Mouse (Mus musculus): ENCODE measurements around the gene Hoxa9.

The Hoxa9 gene

DNA sequence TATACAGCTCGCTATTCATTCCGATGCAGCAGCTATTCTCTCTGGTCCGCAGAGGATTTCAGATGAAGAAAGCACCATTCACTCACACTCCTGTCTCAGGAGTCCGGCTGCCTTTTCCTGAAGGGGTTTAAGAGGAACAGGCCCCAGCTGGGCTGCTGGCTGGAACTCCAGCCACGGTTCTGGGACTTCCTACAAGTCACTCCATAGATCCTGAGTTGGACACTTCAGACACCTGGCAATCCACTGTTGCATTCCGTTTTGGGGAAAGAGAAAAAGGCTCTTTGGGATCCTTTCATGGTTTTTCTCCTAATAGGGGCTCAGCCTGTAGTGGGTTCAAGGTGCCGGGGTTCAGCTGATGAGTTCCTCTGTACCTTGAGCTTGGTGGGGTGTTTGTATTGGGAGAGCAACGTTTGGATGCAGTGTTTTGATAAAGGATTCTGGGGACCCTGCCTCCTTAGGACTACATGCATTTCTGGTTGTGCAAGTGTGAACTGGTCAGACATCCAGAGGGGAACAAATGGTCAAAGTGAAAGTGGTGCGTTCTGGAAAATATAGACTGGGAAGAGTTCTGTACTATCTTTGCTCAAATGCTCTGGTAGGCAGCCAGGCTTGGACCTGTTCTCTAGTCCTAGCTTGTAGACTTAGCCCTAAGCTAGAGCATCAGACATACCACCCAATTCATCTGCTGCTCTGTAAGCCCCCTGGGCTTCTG lies 31.0 kb upstream of the Hoxa9 start:
- no peak for DNase-seq (ENCODE audit: low spot score)

DNA sequence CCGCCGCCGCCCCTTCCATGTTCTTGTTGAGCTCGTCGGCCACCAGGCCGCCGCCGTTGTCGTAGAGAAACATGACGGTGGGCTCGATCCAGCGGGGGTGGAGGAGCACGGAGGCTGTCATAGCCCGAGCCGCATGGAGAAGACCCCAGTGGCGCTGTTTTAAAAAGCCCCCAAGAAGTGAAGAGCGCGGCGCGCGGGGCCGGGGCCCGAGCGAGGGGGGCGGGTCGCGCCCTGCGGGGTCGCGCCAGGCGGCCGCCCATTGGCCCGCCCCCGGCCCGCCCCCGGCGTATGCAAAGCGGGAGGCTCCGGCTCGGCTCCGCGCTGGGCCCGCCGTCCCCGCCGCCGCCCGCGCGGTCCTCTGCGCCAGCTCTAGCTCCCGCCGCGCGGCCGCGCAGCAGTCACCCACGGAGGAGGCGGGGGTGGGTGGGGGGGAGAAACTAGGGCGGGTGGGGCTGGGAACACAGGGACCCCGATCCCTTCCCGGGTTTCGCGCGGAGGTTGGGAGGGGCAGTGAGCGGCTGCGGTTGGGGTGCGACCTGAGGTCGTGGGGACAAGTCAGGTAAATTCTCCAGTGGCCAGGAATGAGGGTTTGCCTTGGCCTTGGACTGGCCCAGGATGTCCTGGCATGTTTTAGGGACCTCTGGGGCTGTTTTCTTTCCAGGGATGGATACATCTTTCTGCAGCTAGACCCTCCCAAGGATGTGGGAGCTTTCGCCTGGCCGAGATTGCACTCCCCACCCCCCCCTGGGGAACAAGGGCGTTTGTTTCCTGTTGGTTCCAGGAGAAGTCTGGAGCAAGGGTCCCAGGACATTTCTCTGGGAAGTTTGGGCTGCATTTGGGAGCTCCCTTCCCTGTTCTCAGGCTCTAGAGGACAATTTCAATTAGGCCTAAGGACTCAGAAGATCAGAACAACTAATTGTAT lies 30.0 kb upstream of the Hoxa9 start, which contains the start of gene Hoxa13:
Hoxa13 (minus strand) TSS at position 227 of the 922 bp plus-strand sequence.
- no peak for DNase-seq (ENCODE audit: low spot score)

DNA sequence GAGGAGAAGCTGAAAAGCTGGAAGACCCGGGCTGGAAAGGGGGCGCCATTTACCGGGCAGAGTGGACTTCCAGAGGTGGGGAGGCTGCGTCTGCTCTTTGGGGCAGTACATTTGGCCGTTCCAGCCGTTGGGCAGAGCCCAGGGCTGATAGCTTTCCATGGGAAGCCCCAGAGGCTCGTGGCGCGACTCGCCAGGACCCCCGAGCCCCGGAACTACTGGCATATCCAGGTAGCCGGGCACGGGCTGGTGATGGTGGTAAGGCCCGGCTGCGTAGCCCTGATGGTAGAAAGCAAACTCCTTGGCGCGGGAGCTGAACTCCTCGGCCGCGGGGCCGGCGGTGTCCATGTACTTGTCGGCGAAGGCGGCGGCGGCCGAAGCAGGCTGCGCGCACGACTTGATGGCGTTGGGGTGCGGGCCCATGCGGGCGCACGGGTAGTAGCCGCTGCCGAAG lies 28.9 kb upstream of the Hoxa9 start:
- DNase-seq (ENCODE audit: low spot score) = no peak

DNA sequence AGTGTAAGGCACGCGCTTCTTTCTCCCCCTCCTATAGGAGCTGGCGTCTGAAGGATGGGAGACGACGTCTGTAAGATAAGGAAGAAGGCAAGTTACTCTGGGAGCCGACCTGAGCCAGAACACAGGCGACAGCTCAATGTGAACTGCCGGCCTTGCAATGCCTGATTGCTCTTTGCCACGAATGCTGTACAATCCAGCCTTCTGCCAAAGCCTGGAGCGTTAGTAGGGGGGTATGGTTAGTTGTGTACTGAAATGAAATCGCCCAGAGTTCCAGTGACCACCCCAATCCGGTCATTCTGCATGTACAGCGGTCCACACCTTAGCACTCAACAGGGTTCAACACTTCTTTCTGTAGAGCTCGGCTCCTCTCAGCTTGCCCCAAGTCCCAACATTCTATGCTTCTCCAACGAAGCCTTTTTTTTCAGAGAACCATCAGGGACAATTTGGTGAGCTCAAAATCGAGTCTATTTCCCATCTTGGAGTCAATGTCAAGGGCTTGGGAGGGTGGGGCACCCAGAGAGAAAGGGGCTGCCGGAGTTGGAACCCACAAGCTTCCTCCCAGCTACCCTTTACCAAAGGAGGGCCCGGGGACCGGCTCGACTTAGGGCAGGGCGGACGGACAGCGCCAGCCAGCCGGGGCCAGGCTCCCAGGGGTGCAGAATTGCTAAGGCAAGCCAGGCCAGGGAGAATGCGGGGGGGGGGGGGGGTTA lies 28.3 kb upstream of the Hoxa9 start:
- no peak for DNase-seq (ENCODE audit: low spot score)

DNA sequence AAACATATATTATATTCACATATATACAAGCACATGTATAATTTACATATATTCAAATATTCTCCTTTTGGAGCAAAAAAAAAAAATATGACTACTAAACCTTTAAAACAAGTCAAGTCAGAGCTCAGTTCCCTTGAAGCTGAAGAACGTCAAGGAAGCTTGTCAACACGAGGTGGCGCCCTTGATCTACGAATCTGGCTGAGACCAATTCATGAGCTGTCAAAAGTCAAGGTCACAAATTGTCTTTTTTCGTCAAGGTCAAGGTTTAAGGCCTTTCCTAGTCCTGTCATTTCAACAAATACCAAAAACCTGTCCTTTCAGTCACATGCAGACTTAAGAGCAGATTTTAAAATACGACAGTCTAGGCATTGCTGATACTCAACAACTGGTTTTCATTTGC lies 26.1 kb upstream of the Hoxa9 start:
- DNase-seq (ENCODE audit: low spot score) = peak; percentile 38

DNA sequence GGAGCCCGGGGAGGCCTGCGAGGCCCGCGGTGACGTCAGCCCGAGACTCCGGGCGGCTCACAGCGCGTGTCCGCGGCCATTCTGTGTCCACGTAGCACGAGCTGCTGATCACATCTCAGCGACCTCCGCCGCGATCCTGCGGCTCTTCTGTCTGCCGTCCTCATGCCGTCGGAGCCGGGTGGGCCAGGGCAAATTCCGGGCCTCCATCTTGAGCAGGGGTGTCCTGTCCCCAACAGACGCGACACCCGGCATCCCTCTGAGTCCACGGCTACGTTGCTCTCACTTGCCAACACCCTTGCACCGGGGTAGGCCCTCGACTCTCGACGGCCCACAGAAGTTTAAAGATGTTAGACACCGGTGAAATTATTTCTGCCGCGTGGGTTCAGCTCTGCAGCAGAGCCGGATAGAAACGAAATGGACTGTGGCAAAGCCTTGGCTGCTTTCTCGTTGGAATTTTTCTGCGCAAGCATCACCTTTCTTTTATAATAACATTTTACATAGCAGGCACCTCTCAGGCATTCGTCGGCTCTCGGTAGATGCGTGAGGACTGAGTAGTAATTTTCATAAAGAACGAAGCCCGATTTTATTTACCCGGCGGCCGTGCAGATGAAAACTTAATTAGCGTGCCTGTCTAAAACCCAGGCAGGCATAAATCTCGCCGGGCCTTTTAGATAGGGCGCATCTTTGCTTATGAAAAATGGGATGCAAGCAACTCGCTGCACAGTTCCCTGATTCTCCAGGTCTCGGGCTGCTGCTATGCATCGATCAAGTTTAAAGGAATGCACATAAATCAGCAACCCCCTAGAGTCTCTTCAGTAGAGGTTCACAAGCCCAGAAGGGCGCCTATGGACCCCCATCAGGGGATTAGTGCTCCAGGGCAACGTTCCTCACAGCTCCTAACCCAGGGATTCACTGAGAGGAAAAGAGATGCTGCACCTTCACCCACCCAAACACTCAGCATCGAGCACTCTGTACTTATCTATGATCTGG lies 22.9 kb upstream of the Hoxa9 start:
- no peak for DNase-seq (ENCODE audit: low spot score)

DNA sequence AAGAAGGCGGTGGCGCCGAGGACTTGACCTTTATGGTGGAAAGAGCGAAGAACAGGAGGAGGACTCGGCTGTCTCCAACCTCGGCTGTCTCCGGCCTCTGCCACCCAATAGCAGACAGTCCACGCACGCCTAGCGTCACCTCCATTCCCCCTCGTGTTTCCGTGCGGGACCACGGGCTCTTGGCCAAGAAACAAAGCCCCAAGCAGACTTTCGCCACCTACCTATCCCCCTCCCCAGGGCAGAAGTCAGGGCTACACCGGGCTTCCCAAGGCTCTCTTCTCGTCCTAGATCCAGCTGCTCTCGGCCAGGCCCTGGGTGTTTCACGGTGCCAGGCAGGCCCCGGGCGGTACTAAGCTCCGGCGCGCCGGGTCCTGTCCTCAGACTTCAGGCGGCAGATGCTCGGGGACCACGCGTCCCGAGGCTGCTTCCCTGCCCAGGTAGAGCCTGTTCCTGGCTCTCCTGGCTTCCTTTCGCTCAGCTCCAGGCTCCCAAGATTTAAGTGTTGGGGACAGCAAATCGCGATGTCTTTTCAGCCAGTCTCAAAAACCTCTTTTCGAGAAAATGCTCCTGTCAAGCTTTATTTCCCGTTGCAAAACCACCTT lies 22.0 kb upstream of the Hoxa9 start:
- no peak for DNase-seq (ENCODE audit: low spot score)

DNA sequence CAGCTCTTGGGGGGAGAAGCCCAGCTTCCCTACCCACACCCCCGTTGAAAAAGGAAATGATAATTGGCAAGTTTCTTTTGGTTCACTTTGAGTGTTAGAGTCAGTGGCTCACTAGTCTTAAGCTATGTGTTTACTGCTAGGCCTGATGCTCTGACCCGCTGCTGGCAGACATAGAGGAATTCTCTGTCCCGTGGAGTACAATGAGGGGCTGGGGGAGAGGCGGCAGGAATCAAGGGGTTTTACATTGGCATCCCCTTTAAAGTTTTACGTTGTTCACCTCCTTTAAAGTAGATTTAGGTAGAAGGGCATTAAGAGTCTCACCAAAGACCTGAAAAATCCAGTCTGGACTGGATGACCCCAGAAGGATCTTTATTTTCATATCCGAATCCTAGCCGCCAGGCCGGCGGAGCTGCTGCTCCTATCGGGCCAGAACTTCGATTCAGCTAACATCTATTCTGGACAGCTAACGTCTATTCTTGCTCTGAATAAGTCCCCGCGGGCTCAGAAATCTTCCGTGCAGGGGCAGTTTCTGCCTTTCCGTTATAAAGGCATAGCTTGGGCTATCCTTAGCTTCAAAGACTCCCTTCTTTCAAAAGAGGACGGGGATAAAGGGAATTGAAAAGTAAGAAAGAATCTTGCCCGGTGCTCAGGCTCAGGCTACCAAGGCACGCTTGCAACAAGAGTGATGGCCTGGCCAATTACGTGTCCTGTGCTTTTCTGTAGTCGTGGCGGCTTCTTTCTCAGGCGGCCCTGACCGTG lies 21.3 kb upstream of the Hoxa9 start:
- DNase-seq (ENCODE audit: low spot score) = no peak

DNA sequence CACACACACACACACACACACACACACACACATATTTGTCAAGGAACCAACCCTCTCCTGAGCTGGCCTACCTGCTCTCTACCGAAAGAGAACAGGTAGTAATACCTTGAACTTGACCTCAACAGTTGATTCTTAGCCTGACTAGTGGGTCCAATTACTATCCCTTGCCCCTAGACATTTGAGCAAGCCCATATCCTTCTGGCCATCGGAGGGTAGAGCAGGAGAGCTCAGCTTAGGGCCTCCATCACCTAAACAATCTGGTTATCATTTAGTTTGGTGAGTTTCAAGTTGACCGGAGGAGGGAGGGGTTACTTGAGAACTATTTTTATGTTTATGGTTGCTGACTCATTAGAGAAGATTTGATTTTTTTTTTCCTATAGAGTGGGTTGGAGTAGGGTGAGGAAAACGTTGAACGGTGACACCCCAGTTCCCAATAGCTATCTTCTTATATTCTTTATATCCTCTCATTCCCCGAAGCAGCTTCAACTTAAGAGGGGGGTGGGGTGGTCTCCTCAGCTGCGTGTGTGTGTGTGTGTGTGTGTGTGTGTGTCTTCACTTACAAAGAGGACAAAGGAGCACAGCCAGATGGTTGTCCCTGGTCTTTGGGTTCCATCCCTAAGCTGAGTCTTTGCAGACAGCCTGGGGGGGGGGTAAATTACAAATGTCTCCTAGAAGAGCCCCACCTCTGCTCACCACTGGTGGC lies 20.4 kb upstream of the Hoxa9 start:
- no peak for DNase-seq (ENCODE audit: low spot score)

DNA sequence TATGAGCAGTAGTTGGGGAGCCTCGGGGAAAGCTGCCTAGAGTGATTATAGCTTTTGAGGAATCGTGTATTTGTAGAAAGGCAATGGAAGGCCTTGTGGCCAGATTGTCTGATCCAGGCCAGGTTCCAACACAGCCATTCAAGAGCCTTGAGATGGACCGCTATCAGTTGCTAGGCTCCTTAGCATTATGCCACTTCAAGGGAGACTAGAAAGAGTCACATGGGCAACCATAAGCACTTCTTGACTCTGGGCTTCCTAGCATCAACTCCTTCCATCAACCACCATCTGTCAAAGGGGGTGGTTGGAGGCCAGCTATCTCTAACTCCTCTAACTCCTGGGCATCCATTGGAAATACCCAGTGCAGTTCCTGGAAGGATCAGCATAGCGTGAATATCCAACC lies 18.9 kb upstream of the Hoxa9 start:
- no peak for DNase-seq (ENCODE audit: low spot score)

DNA sequence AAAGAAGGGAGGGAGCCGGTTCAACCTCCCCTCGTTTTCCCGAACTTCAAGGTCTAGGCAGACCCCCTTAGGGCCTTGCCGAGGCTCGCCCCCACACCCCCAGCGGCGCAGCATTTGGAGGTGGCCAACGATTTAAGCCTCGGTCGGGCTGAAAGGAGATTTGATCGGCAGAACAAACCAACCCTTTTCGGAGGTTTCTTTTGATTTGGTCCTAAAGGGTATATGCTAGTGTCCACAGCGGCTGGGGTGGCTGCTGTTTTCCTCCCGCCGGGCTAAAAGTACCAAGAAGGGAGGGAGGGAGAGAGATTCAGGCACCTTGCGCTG lies 18.5 kb upstream of the Hoxa9 start:
- DNase-seq (ENCODE audit: low spot score) = no peak

DNA sequence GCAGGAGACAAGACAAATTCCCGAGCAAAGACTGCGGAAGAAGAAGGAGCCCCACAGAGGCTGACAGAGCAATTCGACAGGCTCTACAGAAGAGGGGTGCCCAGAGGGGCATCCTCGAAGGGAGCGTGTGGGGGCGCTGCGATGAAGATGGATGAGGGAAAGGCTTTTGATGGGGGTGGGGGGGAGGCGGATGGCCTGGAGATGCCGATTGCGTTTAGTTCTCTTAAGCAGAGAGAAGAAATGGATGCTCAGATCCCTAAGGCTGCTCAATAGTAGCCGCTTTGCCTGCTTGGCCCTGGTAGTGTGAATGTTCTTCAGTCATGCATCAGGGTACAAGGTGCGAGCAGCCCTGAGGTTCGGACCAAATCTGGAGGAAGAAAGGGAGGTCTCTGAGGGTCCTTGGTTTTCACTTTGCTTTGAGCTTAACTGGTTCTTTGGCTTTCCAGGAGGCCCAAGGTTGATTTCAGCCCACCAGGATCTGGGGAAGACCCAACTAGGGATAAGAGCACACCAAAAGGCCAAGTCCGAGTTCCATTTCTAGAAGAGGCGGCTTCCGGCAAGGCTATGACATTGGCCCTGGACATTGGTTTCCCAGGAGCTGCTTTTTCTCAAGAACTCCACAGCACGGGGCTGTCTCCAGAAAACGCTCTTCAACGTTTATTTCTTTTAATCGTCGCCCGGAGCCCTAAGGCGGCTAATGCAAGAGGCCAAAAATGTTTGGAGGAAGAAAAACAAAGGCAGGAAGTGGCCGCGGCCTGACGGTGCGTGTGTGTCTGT lies 17.9 kb upstream of the Hoxa9 start:
- DNase-seq (ENCODE audit: low spot score) = no peak

DNA sequence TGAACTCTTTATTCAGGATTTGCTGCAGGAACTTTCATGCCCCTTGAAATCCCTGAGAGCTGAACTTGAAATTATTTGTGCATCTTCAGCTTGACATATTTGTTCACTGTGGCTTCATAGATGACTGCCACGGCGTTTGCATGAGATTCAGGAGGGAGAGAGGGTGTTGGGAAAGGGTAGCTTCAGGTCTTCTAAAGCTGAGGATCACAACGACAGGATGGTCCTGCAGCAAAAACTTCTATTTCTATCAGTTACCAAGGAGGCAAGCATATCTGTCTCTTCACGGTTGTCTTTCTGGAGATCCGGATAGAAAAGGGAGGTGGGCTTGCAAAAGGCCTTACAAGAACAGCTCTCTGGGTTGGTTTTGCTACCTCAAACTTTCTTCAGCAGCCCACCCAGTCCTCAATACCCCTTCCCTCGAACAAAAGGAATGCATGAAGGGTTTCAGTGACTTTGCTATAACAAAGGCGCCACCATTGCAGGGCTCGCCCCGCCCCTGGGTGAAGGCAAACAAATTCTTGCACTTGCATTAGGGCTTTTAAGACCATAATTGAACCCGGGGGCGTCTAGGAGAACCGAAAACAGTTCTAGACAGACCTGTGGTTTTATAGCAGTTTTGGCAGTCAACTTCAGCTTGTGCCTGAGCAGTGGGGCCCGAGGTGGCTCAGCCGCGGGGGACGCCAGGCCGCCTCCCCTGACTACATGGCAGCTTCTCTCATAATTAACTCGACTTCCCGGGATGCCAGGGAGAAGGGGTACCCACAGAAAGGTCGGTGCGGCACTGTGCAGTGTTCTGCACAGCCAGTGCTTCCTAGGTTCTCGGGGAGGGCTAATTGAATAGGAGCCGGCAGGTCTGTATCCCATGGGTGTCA lies 17.1 kb upstream of the Hoxa9 start:
- DNase-seq (ENCODE audit: low spot score) = no peak

DNA sequence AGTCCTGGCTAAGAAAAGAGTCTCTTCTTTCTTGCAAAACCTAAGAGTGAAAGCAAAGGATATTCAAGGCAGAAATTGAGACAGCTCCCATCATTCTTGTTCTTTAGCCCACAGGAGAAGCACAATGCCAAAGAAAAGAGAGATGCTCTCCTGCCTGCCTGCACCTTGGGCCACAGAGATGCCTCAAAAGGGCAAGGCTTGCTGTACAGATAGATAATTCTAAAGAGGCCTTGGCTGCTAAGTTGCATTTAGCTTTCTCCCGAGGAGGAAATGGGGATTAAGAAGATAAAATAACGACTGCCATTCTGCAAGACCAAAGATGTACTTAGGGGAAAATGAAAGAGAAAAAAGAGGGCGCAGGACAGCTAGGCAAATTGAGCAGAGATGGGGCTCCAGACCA lies 16.0 kb upstream of the Hoxa9 start:
- no peak for DNase-seq (ENCODE audit: low spot score)

DNA sequence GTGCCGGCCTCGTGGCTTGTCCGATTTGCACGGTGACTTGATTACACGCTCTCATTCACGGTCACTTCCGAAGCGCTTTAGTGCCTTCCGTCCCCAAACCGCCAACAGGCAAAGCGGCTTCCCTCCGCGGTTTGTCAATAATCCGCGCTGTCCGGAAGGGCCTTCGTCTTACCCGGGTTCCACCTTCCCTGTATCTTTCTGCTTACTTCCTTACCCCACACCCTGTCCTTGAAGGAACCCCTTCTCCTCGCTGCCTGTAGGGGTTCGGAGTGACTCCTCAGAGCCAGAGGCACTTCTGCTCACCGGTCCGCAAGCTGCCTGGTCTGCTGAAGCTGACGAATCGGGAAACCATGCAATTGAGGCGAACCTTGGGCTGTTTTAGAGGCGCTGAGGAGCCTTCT lies 15.5 kb upstream of the Hoxa9 start:
- DNase-seq (ENCODE audit: low spot score) = no peak

DNA sequence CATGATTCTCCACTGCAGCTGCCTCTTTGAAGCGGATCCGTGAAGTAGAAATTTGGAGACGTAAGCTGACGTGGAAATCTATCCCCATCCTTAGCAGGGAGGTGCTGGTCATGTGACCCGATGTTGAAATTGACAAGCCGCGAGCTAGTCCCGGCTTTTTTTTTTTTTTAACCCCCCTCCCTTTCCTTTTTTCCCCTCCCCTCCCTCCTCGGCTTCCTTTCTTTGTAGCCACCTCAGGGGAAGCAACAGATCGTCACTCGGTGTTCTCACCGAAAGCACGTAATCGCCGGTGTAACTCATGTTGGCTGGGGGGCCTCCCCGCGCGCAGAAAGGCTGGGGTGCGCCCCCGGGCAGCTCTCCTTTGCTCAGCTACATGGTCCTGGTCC lies 14.9 kb upstream of the Hoxa9 start, which contains the start of gene Hoxa11:
Hoxa11 (minus strand) TSS at position 54 of the 386 bp plus-strand sequence.
- DNase-seq (ENCODE audit: low spot score) = no peak

DNA sequence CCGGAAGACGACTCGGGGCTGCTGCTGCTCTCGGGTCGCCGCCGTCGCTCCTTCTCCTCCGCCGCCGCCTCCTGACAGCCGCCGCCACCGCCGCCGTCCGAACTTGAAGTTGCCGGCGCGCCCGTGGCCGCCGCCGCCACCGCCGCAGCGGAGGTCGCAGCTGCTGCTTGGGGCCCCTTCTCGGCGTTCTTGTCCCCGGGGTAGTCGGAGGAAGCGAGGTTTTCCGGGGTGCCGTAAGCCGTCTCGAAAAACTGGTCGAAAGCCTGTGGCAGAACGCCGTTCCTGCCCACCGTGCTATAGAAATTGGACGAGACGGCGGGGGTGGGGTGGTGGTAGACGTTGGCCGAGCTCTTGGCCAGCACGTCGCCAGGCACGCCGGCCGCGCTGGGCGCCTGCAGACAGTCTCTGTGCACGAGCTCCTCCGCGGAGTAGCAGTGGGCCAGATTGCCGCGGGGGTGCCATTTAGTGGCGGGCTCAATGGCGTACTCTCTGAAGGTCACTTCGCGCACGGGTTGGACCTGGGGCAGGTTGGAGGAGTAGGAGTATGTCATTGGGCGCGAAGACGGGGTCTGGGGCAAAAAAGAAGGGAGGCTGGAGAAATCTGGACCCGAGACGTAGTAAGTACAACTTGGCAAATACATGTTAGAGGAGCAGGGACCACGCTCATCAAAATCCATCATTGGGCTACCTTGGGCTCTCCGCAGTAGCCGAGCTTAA lies 14.3 kb upstream of the Hoxa9 start:
- DNase-seq (ENCODE audit: low spot score) = no peak

All from c-Kit-positive CD71-positive TER-119-positive erythroid progenitor cells, embryonic 14.5 days (primary cell).